In the genomic region with DNA sequence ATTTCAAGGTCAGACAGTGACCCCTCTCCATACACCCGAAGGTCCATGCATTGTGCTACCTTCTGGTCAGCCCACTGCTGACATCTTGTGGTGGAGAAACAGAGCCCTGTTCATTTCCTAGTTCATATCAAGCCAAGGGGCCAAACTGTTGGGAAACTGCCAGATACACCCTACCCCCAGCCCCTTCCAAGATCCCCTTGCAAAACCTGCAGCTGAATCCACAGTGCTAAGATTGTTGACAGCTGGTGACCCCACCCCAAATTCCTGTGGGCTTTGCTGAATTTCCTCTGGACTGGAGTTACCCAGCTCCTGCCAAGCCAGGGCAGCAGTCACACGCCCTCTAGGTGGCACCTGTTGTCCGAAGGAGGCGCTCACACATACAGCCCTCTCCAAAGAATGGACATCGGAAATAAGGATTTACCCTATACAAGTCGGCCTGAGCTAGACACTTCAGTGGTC, we compare ENCODE assay signal across 7 mouse cellular contexts.
A peak's percentile ranks its signal among the peaks of the same experiment; 100 is the strongest.
DNase-seq lines count a peak whose midpoint lies in the region; ATAC-seq and TF ChIP-seq lines count a peak whose summit lies in the region.

No protein-coding gene starts in this region.

- TF ChIP-seq RAD21 in MEL (IDR thresholded peaks at IDR 0.05; ENCODE audit: low read depth, low read length), result peak; percentile 62

- no peaks in the 10 kb centered on the region for H3K4me1 ChIP-seq in MEL (ENCODE audit: control insufficient read depth in 1 of 2, insufficient read depth in 2 of 2, low read length in 2 of 2)
- peaks cover 6% of the 10 kb centered on the region; the same call in 1 of the 2 replicates for H3K4me1 ChIP-seq in intestine, embryonic 15.5 days (replicated peaks)
- H3K4me1 ChIP-seq in lung, embryonic 16.5 days (replicated peaks; ENCODE audit: control insufficient read depth, insufficient read depth, low read length), result no peaks in the 10 kb centered on the region

- no peak overlapping the region for H3K27ac ChIP-seq in MEL (ENCODE audit: control insufficient read depth, low read depth, low read length)
- H3K27ac ChIP-seq in intestine, embryonic 15.5 days, result no peak overlapping the region
- no peak overlapping the region for H3K27ac ChIP-seq in lung, embryonic 16.5 days (ENCODE audit: low read length)

- no peak overlapping the region for H3K9ac ChIP-seq in MEL (ENCODE audit: control insufficient read depth, low read depth, low read length, poor library complexity, severe bottlenecking)
- H3K9ac ChIP-seq in intestine, embryonic 15.5 days, result no peak overlapping the region
- H3K9ac ChIP-seq in lung, embryonic 16.5 days (ENCODE audit: low read length), result no peak overlapping the region

- H3K4me3 ChIP-seq in MEL (ENCODE audit: control insufficient read depth in 1 of 2, insufficient read depth in 1 of 2, low read depth in 2 of 2, low read length in 2 of 2), result no peak overlapping the region
- no peak overlapping the region for H3K4me3 ChIP-seq in intestine, embryonic 15.5 days (replicated peaks)
- H3K4me3 ChIP-seq in lung, embryonic 16.5 days (ENCODE audit: low read length), result no peak overlapping the region

- TF ChIP-seq CTCF in MEL (IDR thresholded peaks at IDR 0.05 in 2 of 3, conservative IDR thresholded peaks at IDR 0.05 in 1 of 3; ENCODE audit: control insufficient read depth in 1 of 3, insufficient read depth in 1 of 3, low read depth in 2 of 3, low read length in 3 of 3, poor library complexity in 1 of 3, severe bottlenecking in 1 of 3), result peak; percentile 27 to 63 (median 62)

- WGBS in intestine, embryonic 15.5 days, result 20% methylated on average over 6 of the region's 6 CpGs
- 16% methylated on average over 6 of the region's 6 CpGs for WGBS in lung, embryonic 16.5 days

- peak; percentile 70 for ATAC-seq in intestine, embryonic 15.5 days
- ATAC-seq in lung, embryonic 16.5 days (ENCODE audit: low read depth), result peak; percentile 69
- ATAC-seq in inflammation-experienced regulatory T-cells, adult 6 months, result no peak

- no peak overlapping the region for H3K4me2 ChIP-seq in intestine, embryonic 15.5 days (replicated peaks)
- H3K4me2 ChIP-seq in lung, embryonic 16.5 days (ENCODE audit: low read depth, low read length), result no peak overlapping the region

- no peak for TF ChIP-seq POLR2A in MEL (IDR thresholded peaks at IDR 0.05; ENCODE audit: control insufficient read depth in 1 of 2, insufficient read depth in 1 of 2, low read depth in 1 of 2, low read length in 2 of 2, poor library complexity in 1 of 2)

- no peaks in the 10 kb centered on the region for H3K36me3 ChIP-seq in MEL (ENCODE audit: control insufficient read depth in 1 of 2, insufficient read depth in 2 of 2, low read length in 2 of 2)
- no peaks in the 10 kb centered on the region for H3K36me3 ChIP-seq in intestine, embryonic 15.5 days
- no peaks in the 10 kb centered on the region for H3K36me3 ChIP-seq in lung, embryonic 16.5 days (ENCODE audit: control insufficient read depth, insufficient read depth, low read length)

- no peaks in the 10 kb centered on the region for H3K9me3 ChIP-seq in MEL (replicated peaks; ENCODE audit: insufficient read depth, low read length)
- no peaks in the 10 kb centered on the region for H3K9me3 ChIP-seq in intestine, embryonic 15.5 days
- H3K9me3 ChIP-seq in lung, embryonic 16.5 days (ENCODE audit: control insufficient read depth, low read length), result no peaks in the 10 kb centered on the region

- TF ChIP-seq EP300 in MEL (IDR thresholded peaks at IDR 0.05; ENCODE audit: low read depth in 1 of 2, low read length in 2 of 2), result no peak

- no peaks in the 10 kb centered on the region for H3K79me2 ChIP-seq in MEL (ENCODE audit: control insufficient read depth, insufficient read depth, low read length, poor library complexity)

- H3K27me3 ChIP-seq in MEL (ENCODE audit: control insufficient read depth in 1 of 2, insufficient read depth in 2 of 2, low read length in 2 of 2), result peaks cover 0 to 3% of the 10 kb centered on the region in 2 experiments; a peak in 3 of 4 replicates
- H3K27me3 ChIP-seq in intestine, embryonic 15.5 days (replicated peaks), result no peaks in the 10 kb centered on the region; the same call in 1 of the 2 replicates
- H3K27me3 ChIP-seq in lung, embryonic 16.5 days (ENCODE audit: control insufficient read depth, insufficient read depth, low read depth, low read length), result peaks cover 4% of the 10 kb centered on the region

- DNase-seq in MEL (ENCODE audit: low read depth, low spot score), result peak; percentile 23
- DNase-seq in adrenal gland, postnatal 25 days, result peak; percentile 37
- DNase-seq in gastrocnemius, adult 8-10 months (ENCODE audit: low spot score in 2 of 2), result peak; percentile 66 to 76
- peak; percentile 77 for DNase-seq in retina, postnatal 1 day

TF ChIP-seq in MEL, 35 proteins besides CTCF, POLR2A, EP300 and RAD21:
- no peak for TF ChIP-seq POLR2AphosphoS5 (IDR thresholded peaks at IDR 0.05; ENCODE audit: borderline replicate concordance, low read depth, low read length)
- TF ChIP-seq SMC3 (IDR thresholded peaks at IDR 0.05; ENCODE audit: low read depth, low read length), result peak; percentile 67
- peak; percentile 34; the same call in 1 of the 2 replicates for TF ChIP-seq ZC3H11A (IDR thresholded peaks at IDR 0.05; ENCODE audit: low read depth, low read length)
- no peak for TF ChIP-seq NRF1 (IDR thresholded peaks at IDR 0.05; ENCODE audit: insufficient read depth, low read depth, low read length, poor library complexity, severe bottlenecking)

Comparison
In these comparisons a context has a peak if more than half of its experiments do, and no peak if none do; other contexts are left out.
1. DNase-seq: peak in every context shown above with its lines; median percentile 77 in retina, postnatal 1 day; 71 in gastrocnemius, adult 8-10 months; 37 in adrenal gland, postnatal 25 days; 23 in MEL.